Mouse (Mus musculus) urinary bladder, adult 2 months (tissue): ENCODE results near the gene Ankrd27. TPM values are rescaled to one million over a fixed set of nuclear protein-coding genes. Genes with fewer than 3 reads are reported as not detected.

Source experiments
- DNase-seq: peaks from one replicate; pipeline ENCODE4 v3.0.0; 2022; ENCODE audit warnings: low spot score
- polyA plus RNA-seq: library from polyadenylated mRNA; depleted of rRNA; stranded (reverse); fragments of >200 nt; gene quantifications from 2 replicates; pipeline ENCODE4 v1.2.3, GENCODE M21; 2012

Gene Ankrd27
- polyA plus RNA-seq, 1 experiment = 27.8 TPM

DNA sequence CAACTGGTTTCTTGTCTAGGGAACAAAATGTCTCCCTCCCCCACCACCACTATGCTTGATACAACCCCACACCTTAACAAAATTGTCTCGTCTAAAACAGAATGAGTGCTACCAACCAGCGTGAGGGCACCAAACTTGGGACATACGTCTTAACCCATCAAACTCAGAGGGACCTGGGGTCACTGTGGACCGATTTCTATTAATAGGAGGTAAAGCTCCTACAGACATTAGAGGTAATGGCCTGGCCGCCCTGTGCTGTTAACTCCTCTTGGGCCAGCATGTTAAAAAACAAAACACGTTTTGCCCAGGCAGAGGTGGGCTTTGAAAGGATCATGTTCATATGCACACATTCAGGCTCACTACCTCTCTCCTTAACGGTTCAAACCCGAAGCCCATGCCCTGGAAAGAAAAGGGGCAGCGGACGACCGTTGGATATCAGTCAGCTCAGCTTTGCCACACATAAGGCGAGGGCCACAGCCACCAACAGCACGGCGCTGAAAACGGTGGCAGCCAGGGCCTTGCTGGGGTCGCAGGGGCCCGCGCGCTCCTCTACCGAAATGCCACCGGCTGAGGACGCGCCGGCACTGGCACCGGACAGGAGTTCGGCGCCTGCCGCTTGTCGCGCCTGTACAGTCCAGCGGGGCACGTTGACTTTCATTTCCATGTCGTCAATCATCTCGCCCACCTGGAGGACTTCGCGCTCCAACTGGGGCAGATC is 1.8 kb upstream of the Ankrd27 start:
- DNase-seq = no peak

- peak; percentile 34 for DNase-seq
Observed at GRCm38 (mm10) chr7:35584786-35585190, 1.3 kb upstream of the Ankrd27 start.

- DNase-seq = peak; percentile 39
Observed at GRCm38 (mm10) chr7:35585191-35586054, 621 bp upstream of the Ankrd27 start, which contains the start of gene Rgs9bp. Gene Rgs9bp, minus strand, starts transcription at chr7:35585582.

- DNase-seq = no peak
Observed at GRCm38 (mm10) chr7:35586906-35587445, 932 bp downstream of the Ankrd27 start.

GRCm38 (mm10) chr7:35587728-35588127 is 1.7 kb downstream of the Ankrd27 start:
- no peak for DNase-seq

DNA sequence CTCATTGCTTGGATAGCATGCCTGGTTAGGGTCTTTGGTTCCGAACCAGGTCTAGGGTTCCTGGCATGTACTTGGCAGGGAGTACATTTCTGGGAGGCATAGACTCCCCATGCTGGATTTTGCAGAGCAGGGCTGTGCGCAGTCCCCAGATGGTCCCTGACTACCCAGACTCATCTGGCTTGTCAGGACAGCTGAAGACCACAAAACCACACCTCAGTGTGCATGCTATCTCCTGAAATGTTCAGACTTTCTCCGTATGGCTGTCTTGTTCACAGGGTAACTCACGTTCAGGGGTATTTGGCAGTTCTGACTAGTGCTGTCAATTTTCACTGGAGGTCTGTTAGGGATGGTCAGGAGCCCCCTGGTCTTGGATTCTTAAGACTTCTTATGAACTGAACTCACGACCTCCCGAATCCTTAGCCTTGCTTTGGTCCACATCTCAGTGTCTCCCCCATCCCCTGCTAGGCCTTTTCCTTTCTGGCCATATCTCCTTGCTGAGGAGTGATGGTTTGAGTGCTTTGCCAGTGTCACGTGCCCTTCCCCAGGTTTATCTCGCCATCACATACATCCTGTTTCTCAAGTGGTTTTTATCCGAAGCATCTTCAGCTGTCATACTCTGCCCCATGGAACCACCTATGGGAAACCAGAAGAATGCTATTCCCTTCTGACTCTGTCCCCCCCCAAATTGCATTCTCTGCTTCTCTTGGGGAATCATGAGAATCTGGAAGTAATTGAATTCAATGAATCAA is 2.8 kb downstream of the Ankrd27 start:
- DNase-seq = no peak

GRCm38 (mm10) chr7:35589485-35589884 is 3.4 kb downstream of the Ankrd27 start:
- DNase-seq = no peak

DNA sequence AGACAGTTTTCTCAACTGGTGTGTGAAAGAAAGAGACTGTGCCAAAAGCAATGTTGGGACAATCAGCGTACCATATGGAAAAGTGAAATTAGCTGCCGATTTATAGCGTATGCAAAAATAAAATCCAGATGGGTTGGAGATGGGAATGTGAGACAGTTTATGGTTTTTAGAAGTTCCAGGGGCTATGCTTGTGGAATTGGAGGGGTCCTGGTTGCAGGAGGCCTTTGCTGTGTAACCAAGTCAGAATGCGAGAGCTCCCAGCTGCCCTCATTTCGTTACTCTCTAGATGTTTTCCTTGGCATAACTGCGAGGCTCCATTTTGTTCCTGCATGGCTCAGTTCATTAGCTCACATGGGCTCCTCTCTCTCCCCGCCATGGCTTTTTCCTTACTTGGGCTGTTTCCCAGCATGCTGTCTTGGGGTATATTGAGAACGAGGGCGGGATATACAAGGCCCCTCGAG is 4.7 kb downstream of the Ankrd27 start:
- no peak for DNase-seq

DNA sequence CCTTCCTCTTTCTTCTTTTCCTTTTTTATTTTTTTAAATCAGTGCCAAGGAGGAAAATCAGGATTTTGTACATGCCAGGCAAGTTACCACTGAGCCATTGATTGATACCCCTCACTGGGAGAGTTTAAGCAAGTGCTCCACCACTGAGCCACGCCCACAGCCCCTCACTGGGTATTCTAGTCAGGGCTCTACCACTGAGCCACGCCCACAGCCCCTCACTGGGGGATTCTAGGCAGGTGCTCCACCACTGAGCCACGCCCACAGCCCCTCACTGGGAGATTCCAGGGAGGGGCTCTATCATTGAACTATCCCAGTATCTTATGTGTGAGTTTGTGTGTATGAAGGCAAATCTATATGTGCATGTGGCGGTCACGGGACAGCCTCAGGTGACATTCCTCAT is 8.3 kb downstream of the Ankrd27 start:
- no peak for DNase-seq

DNA sequence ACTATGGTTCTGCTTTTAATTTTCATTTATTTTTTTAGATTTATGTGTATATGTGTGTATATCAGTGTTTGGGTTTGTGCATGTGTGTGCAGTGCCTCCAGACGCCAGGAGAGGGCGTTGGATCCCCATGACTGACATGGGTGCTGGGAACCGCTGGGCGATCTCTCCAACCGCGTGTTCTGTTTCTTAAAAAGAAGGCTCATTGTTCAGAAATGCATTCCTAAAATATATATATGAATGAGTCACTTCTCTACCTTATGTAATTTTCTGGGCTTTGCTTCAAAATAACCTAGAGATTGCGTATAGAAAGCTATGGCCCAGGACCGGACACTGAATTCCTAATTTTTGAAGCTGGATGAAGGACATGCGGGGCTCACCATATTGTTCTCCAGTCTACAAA is 13.4 kb downstream of the Ankrd27 start:
- DNase-seq = no peak

GRCm38 (mm10) chr7:35600031-35600430 is 14.0 kb downstream of the Ankrd27 start:
- DNase-seq = no peak

GRCm38 (mm10) chr7:35601106-35601505 is 15.1 kb downstream of the Ankrd27 start:
- DNase-seq = no peak

DNA sequence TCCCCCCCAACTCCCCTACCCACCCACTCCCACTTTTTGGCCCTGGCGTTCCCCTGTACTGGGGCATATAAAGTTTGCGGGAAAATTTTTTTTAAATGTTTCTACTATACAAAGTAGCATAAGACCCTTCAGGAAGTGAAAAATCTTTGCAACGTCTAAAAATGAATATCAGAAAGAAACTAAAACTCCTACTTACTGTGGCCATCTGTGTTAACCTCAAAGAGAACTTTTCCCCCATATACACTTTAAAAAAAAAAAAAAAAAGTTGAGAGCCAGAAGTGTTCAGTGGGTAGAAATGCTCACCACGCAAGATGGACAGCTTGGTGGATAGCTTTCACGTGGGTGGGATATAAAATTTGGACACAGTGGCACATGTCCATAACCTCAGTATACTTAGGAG is 16.7 kb downstream of the Ankrd27 start:
- DNase-seq = no peak

GRCm38 (mm10) chr7:35606816-35607215 is 20.8 kb downstream of the Ankrd27 start:
- DNase-seq = no peak

DNA sequence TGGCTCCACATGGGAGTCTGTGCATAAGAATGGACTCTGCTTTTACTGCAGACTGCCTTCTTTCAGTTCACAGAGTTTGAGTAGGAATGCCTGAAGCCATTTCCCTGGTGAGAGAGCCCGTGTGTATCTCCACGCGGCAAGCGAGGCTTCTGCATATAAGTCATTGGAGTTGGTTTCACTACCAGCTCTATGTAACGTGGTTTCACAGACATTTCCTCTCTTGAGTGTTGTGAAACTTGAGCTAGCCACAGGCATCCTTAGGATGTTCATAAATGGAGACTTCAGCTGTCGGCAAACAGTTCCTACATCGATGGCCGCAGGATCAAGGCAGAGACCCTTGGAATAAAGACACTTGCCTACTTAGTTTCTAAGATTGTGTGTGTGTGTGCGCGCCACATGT is 23.2 kb downstream of the Ankrd27 start:
- no peak for DNase-seq

DNA sequence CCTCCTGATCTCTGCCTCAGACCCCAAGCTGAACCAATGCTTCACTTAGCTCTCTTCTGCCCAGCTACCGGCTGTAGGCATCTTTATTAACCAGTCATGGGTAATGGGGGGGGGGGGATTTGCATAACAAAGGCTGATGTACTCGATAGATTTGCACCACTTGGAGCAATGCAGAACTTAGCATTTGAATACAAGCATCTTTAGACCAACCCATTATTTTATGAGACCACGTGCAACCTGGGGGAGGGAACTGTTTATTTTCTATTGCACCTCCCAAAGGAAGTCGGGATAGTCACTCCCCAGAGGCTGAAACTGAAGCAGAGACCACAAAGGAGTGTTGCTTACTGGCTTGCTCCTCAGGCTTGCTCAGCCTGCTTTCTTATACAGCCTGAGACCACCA is 31.5 kb downstream of the Ankrd27 start:
- no peak for DNase-seq

GRCm38 (mm10) chr7:35622626-35623025 is 36.6 kb downstream of the Ankrd27 start:
- no peak for DNase-seq

GRCm38 (mm10) chr7:35626038-35626437 is 40.0 kb downstream of the Ankrd27 start:
- no peak for DNase-seq

- DNase-seq = no peak
Observed at GRCm38 (mm10) chr7:35627371-35627770, 41.3 kb downstream of the Ankrd27 start.

GRCm38 (mm10) chr7:35628496-35628895 is 42.5 kb downstream of the Ankrd27 start:
- no peak for DNase-seq

- DNase-seq = no peak
Observed at GRCm38 (mm10) chr7:35636229-35636628, 50.2 kb downstream of the Ankrd27 start.

DNA sequence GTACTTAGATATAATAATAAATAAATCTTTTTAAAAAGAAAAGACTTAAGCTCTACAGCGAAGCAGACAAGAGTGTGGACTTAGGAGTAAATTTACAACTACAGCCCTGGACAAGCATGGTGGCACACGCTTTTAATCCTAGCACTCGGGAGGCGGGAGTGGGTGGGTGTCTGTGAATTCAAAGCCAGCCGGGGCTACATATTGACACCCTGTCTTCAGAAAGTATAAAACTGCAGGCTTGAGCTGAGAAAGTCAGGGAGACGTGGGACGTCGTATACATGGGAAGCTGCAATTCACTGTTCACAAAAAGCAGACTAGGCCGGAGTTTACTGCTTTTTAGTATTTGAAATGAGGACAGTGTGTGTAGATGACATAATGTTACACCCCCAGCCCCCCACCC is 50.8 kb downstream of the Ankrd27 start:
- DNase-seq = no peak
